ENCODE assay signal across 8 mouse cellular contexts in genomic region chr5:24869796-24870289, GRCm38 (mm10). TPM values are rescaled to one million over a fixed set of nuclear protein-coding genes. Genes with fewer than 3 reads are reported as not detected.
A peak's percentile ranks its signal among the peaks of the same experiment; 100 is the strongest.
DNase-seq lines count a peak whose midpoint lies in the region; ATAC-seq lines count a peak whose summit lies in the region.
"Had no signal": no experiment of that assay in that cellular context is flagged by ENCODE, and none has a peak within 500 bp of the region (broad histone marks: within the 10 kb centered on the region; RNA-seq: fewer than 3 reads in every experiment).

No protein-coding gene starts in this region.

- peak; percentile 30 for DNase-seq in right cerebral cortex, adult 18-20 months
- DNase-seq in right cerebral cortex, postnatal 25 days = no peak
- DNase-seq in liver, embryonic 11.5 days (ENCODE audit: low spot score) = no peak
- peak; percentile 75 to 77 for DNase-seq in spleen, postnatal 4 days (ENCODE audit: low spot score in 2 of 2)
- DNase-seq in gastrocnemius, adult 8-10 months (ENCODE audit: low spot score in 2 of 2) = no peak
- DNase-seq in heart, postnatal 25 days (ENCODE audit: low spot score) = no peak
- DNase-seq: heart, postnatal 4 days had no signal

- no peak overlapping the region for H3K4me3 ChIP-seq in liver, embryonic 11.5 days (ENCODE audit: low read depth, low read length)

- intact Hi-C loops in heart, postnatal 25 days (cut with DNase I) = no loop called here

- H3K27me3 ChIP-seq in liver, embryonic 11.5 days (replicated peaks; ENCODE audit: control insufficient read depth, insufficient read depth, low read length) = no peaks in the 10 kb centered on the region

- 44% methylated on average over 11 of the region's 11 CpGs for WGBS in liver, embryonic 11.5 days

- peak; percentile 72 for ATAC-seq in erythroid progenitor cell, adult 5-6 weeks (replicated peaks; ENCODE audit: low FRiP score, poor library complexity, severe bottlenecking)
- peak; percentile 87 for ATAC-seq in liver, embryonic 11.5 days (replicated peaks; ENCODE audit: low FRiP score)

- peak overlapping the region; percentile 34; the same call in 1 of the 2 replicates for H3K27ac ChIP-seq in liver, embryonic 11.5 days (ENCODE audit: low read depth, low read length)

- peak overlapping the region; percentile 52 for H3K4me2 ChIP-seq in liver, embryonic 11.5 days

- H3K36me3 ChIP-seq in liver, embryonic 11.5 days (ENCODE audit: control insufficient read depth, insufficient read depth, low read length) = peaks cover 4% of the 10 kb centered on the region; the same call in 1 of the 2 replicates

- no peaks in the 10 kb centered on the region for H3K9me3 ChIP-seq in liver, embryonic 11.5 days (ENCODE audit: control insufficient read depth, low read length)

- H3K4me1 ChIP-seq in liver, embryonic 11.5 days (replicated peaks; ENCODE audit: control insufficient read depth, insufficient read depth, low read length) = peaks cover 17% of the 10 kb centered on the region

- no peak overlapping the region for H3K9ac ChIP-seq in liver, embryonic 11.5 days (ENCODE audit: low read depth, low read length)

RNA-seq across cellular contexts. Expression of gene Rheb, which starts 27.4 kb away (rescaled TPM):
- 70.8 and 75.0 TPM in 2 replicates for total RNA-seq in erythroid progenitor cell, adult 5-6 weeks (2015; ENCODE audit: low replicate concordance)
- 37.6 and 73.3 TPM in 2 replicates for total RNA-seq in erythroid progenitor cell, adult 5-6 weeks (2017; ENCODE audit: low replicate concordance)
- 168 and 169 TPM in 2 replicates for polyA plus RNA-seq in liver, embryonic 11.5 days (2014; fragmentation: Nextera tagmentation; extraction: Ambion mirVana)
- total RNA-seq in gastrocnemius, adult 8-10 months (2022) = 10 to 100 TPM; 66.8 to 69.7 (median 67.7) TPM
- 10 to 100 TPM; 75.5 to 82.9 TPM for total RNA-seq in heart, postnatal 25 days (2021)

Comparison
In these comparisons a context has a peak if more than half of its experiments do, and no peak if none do; other contexts are left out.
1. DNase-seq: peak in right cerebral cortex, adult 18-20 months (single experiment) and spleen, postnatal 4 days (2 of 2); none in right cerebral cortex, postnatal 25 days (single experiment), liver, embryonic 11.5 days (single experiment), gastrocnemius, adult 8-10 months (0 of 2) and heart, postnatal 25 days (single experiment).